Mouse (Mus musculus) kidney, adult 2 months (tissue): ENCODE results near the gene Txndc9.

Experiments
- CTCF ChIP-seq: fragments of 200-500 bp; conservative IDR thresholded peaks from 2 replicates; pipeline ENCODE4 v1.5.1; 2011; ENCODE audit warnings: low read depth, mild to moderate bottlenecking, control low read depth, low read length, moderate library complexity, mixed read lengths; ENCODE audit not compliant: insufficient read depth, insufficient read length
- POLR2A ChIP-seq: fragments of 200-500 bp; IDR thresholded peaks from one replicate; pipeline ENCODE4 v1.6.1; 2011; ENCODE audit warnings: low read depth, low read length, control low read depth

DNA sequence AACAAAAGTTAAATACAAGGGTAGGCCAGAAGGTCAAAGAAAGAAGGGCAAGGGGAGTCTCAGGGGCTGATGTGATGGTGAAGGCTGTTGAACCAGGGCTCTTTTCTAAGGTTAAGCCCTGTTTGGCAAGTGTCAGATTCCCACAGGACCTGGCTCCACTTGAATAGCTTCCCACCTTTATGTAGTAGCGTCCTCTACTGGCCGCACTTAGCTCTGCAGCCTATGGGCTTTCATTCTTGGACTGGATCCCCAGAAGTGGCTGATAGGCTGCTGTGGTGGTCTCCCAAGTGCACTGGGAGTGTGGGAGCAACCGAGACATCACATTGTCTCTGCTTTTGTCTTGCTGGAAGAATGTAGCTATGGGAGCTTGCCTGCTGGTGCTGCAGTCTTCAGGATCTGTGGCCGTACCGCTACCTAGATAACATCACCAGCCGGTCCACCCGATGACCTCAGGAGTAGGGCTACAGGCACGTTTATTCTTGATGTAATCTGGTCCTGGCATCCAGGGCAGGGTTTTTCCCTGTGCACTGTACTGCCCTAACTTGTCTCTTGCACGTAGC, 11.8 kb downstream of the Txndc9 start:
- peak; percentile 66 for TF ChIP-seq CTCF
- no peak for TF ChIP-seq POLR2A
